Mouse (Mus musculus): Measurements from ENCODE around the gene Pak7. TPM values are rescaled to one million over a fixed set of nuclear protein-coding genes. Genes with fewer than 3 reads are reported as not detected.

Pak7 gene
- polyA plus RNA-seq, 1 experiment = 0.02 TPM

- Histone ChIP-seq H3K4me1 (ENCODE audit: control insufficient read depth, insufficient read depth, low read length) (no peaks in the 10 kb centered on the region), H3K4me3 (replicated peaks; ENCODE audit: extremely low read depth, low read depth, low read length) (no peak overlapping the region)
- TF ChIP-seq CTCF (IDR thresholded peaks at IDR 0.05; ENCODE audit: insufficient read depth, low read length) = no peak
- TF ChIP-seq POLR2A (IDR thresholded peaks at IDR 0.05; ENCODE audit: borderline replicate concordance, extremely low read depth, low read depth, low read length) = no peak
- DNase-seq = no peak
- WGBS = 6% methylated on average over 19 of the region's 19 CpGs
Measured at GRCm38 (mm10) chr2:136057861-136058331, 329.9 kb downstream of the Pak7 start.

- 19% methylated on average over 8 of the region's 8 CpGs for WGBS
Measured at GRCm38 (mm10) chr2:136051688-136052289, 336.0 kb downstream of the Pak7 start, which contains the start of gene Lamp5. Gene Lamp5 (plus strand): TSS chr2:136052239.

GRCm38 (mm10) chr2:136050793-136051615, 336.8 kb downstream of the Pak7 start:
- H3K4me3 ChIP-seq (replicated peaks; ENCODE audit: extremely low read depth, low read depth, low read length) = no peak overlapping the region
- 21% methylated on average over 27 of the region's 27 CpGs for WGBS
- DNase-seq = no peak
- TF ChIP-seq POLR2A (IDR thresholded peaks at IDR 0.05; ENCODE audit: borderline replicate concordance, extremely low read depth, low read depth, low read length) = no peak
- no peak for TF ChIP-seq CTCF (IDR thresholded peaks at IDR 0.05; ENCODE audit: insufficient read depth, low read length)
- no peaks in the 10 kb centered on the region for H3K4me1 ChIP-seq (ENCODE audit: control insufficient read depth, insufficient read depth, low read length)

More at GRCm38 (mm10) chr2:136051688-136052289, 336.0 kb downstream of the Pak7 start, which contains the start of gene Lamp5:
- TF ChIP-seq POLR2A (IDR thresholded peaks at IDR 0.05; ENCODE audit: borderline replicate concordance, extremely low read depth, low read depth, low read length) (no peak), CTCF (IDR thresholded peaks at IDR 0.05; ENCODE audit: insufficient read depth, low read length) (no peak)
- Histone ChIP-seq H3K4me1 (ENCODE audit: control insufficient read depth, insufficient read depth, low read length) (no peaks in the 10 kb centered on the region), H3K4me3 (replicated peaks; ENCODE audit: extremely low read depth, low read depth, low read length) (no peak within 1 kb of the TSS)
- no peak for DNase-seq

- 92% methylated on average over 4 of the region's 4 CpGs for WGBS
- H3K4me1 ChIP-seq (ENCODE audit: control insufficient read depth, insufficient read depth, low read length) = no peaks in the 10 kb centered on the region
- TF ChIP-seq POLR2A (IDR thresholded peaks at IDR 0.05; ENCODE audit: borderline replicate concordance, extremely low read depth, low read depth, low read length) = no peak
- TF ChIP-seq CTCF (IDR thresholded peaks at IDR 0.05; ENCODE audit: insufficient read depth, low read length) = no peak
- H3K4me3 ChIP-seq (replicated peaks; ENCODE audit: extremely low read depth, low read depth, low read length) = no peak overlapping the region
- no peak for DNase-seq
Measured at GRCm38 (mm10) chr2:136048464-136048863, 339.3 kb downstream of the Pak7 start.

Other genes starting within 250 kb of the Pak7 start
- gene Ankef1, start 113.9 kb upstream of the Pak7 start, polyA plus RNA-seq (2012; rRNA removed) = 0.62 and 0.77 TPM in 2 replicates

Data from lung, adult 2 months (tissue).